Mouse (Mus musculus) embryonic facial prominence, embryonic 12.5 days (tissue): ENCODE results near the gene Pdcd6. TPM values are rescaled to one million over a fixed set of nuclear protein-coding genes. Genes with fewer than 3 reads are reported as not detected.
A peak's percentile ranks its signal among the peaks of the same experiment; 100 is the strongest.

ENCODE experiments used
- ATAC-seq: fragments of 200-750 bp; cut with Nextera tagmentation; 2 replicates; pipeline ENCODE4 v1.8.0; 2017; ENCODE audit not compliant: insufficient number of reproducible peaks, insufficient read depth, low FRiP score, low TSS enrichment
- H3K27ac ChIP-seq: fragments of 300-500 bp; sonication (generic); 2 replicates; pipeline ENCODE4 v1.5.1; 2016; ENCODE audit warnings: mild to moderate bottlenecking
- H3K27me3 ChIP-seq: fragments of 300-500 bp; sonication (generic); 2 replicates; pipeline ENCODE4 v1.6.1; 2016; ENCODE audit warnings: mild to moderate bottlenecking, moderate library complexity
- H3K36me3 ChIP-seq: fragments of 300-500 bp; sonication (generic); 2 replicates; pipeline ENCODE4 v1.6.1; 2016; ENCODE audit warnings: mild to moderate bottlenecking
- H3K4me1 ChIP-seq: fragments of 300-500 bp; sonication (generic); 2 replicates; pipeline ENCODE4 v1.6.1; 2016
- H3K4me2 ChIP-seq: fragments of 300-500 bp; sonication (generic); replicated peaks from 2 replicates; pipeline ENCODE4 v1.6.1; 2016; ENCODE audit warnings: mild to moderate bottlenecking, moderate library complexity
- H3K4me3 ChIP-seq: fragments of 300-500 bp; sonication (generic); 2 replicates; pipeline ENCODE4 v1.5.1; 2016; ENCODE audit warnings: mild to moderate bottlenecking
- H3K9ac ChIP-seq: fragments of 300-500 bp; sonication (generic); 2 replicates; pipeline ENCODE4 v1.6.1; 2016; ENCODE audit warnings: mild to moderate bottlenecking, moderate library complexity
- H3K9me3 ChIP-seq: fragments of 300-500 bp; sonication (generic); 2 replicates; pipeline ENCODE4 v1.6.1; 2016; ENCODE audit warnings: mild to moderate bottlenecking, moderate library complexity
- WGBS: fragments of 180-500 bp; shearing (Covaris S2); methylation state at CpG from one replicate; pipeline ENCODE4 v1.1.7; 2016; 5-methylcytosine and 5-hydroxymethylcytosine counted together
- polyA plus RNA-seq: library from polyadenylated mRNA; unstranded; fragments of >200 nt; fragmentation: Nextera tagmentation; extraction: Ambion mirVana; gene quantifications from 2 replicates; pipeline ENCODE4 v1.2.1, GENCODE M21; 2016

Pdcd6 gene
- polyA plus RNA-seq, 1 experiment from 2014 or later, result 131 TPM

- ATAC-seq, result no peak
- H3K9me3 ChIP-seq, result no peaks in the 10 kb centered on the region
- H3K4me2 ChIP-seq, result no peak overlapping the region
- H3K27ac ChIP-seq, result no peak overlapping the region
- H3K9ac ChIP-seq, result no peak overlapping the region
- H3K4me3 ChIP-seq, result no peak overlapping the region
- H3K27me3 ChIP-seq, result no peaks in the 10 kb centered on the region
- peaks cover 12% of the 10 kb centered on the region for H3K36me3 ChIP-seq
- WGBS, result 92% methylated on average over 3 of the region's 3 CpGs
- peaks cover 5% of the 10 kb centered on the region for H3K4me1 ChIP-seq
Observed at GRCm38 (mm10) chr13:74314616-74315015, 2.8 kb downstream of the Pdcd6 start.

GRCm38 (mm10) chr13:74305780-74306179, 11.6 kb downstream of the Pdcd6 start:
- H3K4me3 ChIP-seq, result no peak overlapping the region
- no peaks in the 10 kb centered on the region for H3K27me3 ChIP-seq
- H3K27ac ChIP-seq, result no peak overlapping the region
- no peak overlapping the region for H3K9ac ChIP-seq
- H3K9me3 ChIP-seq, result no peaks in the 10 kb centered on the region
- WGBS, result 98% methylated on average over 1 of the region's 1 CpGs
- H3K36me3 ChIP-seq, result peaks cover 64% of the 10 kb centered on the region
- no peak for ATAC-seq
- H3K4me1 ChIP-seq, result no peaks in the 10 kb centered on the region
- no peak overlapping the region for H3K4me2 ChIP-seq

- Histone ChIP-seq H3K9ac (no peak overlapping the region), H3K4me1 (no peaks in the 10 kb centered on the region), H3K4me2 (no peak overlapping the region), H3K4me3 (no peak overlapping the region), H3K9me3 (no peaks in the 10 kb centered on the region), H3K36me3 (peaks cover 60% of the 10 kb centered on the region), H3K27ac (no peak overlapping the region), H3K27me3 (no peaks in the 10 kb centered on the region)
- ATAC-seq, result no peak
- 82% methylated on average over 6 of the region's 6 CpGs for WGBS
Observed at GRCm38 (mm10) chr13:74305380-74305779, 12.0 kb downstream of the Pdcd6 start.

- WGBS, result 82% methylated on average over 10 of the region's 10 CpGs
- no peak overlapping the region for H3K4me2 ChIP-seq
- no peaks in the 10 kb centered on the region for H3K27me3 ChIP-seq
- H3K27ac ChIP-seq, result no peak overlapping the region
- no peak overlapping the region for H3K4me3 ChIP-seq
- peaks cover 41% of the 10 kb centered on the region for H3K36me3 ChIP-seq
- H3K9me3 ChIP-seq, result no peaks in the 10 kb centered on the region
- no peaks in the 10 kb centered on the region for H3K4me1 ChIP-seq
- no peak for ATAC-seq
- H3K9ac ChIP-seq, result no peak overlapping the region
Observed at GRCm38 (mm10) chr13:74302050-74303037, 15.0 kb downstream of the Pdcd6 start.

- WGBS, result 77% methylated on average over 6 of the region's 6 CpGs
- ATAC-seq, result 0 out of 2 replicates have a peak, but pooled peaks have one; percentile 32
- Histone ChIP-seq H3K27ac (no peak overlapping the region), H3K4me3 (no peak overlapping the region), H3K9ac (no peak overlapping the region), H3K36me3 (peaks cover 34% of the 10 kb centered on the region), H3K27me3 (no peaks in the 10 kb centered on the region), H3K9me3 (no peaks in the 10 kb centered on the region), H3K4me1 (no peaks in the 10 kb centered on the region), H3K4me2 (no peak overlapping the region)
Observed at GRCm38 (mm10) chr13:74301607-74301984, 15.8 kb downstream of the Pdcd6 start.

GRCm38 (mm10) chr13:74300925-74301606, 16.3 kb downstream of the Pdcd6 start:
- Histone ChIP-seq H3K4me3 (no peak overlapping the region), H3K27me3 (no peaks in the 10 kb centered on the region), H3K36me3 (peaks cover 30% of the 10 kb centered on the region), H3K27ac (no peak overlapping the region), H3K9me3 (no peaks in the 10 kb centered on the region), H3K4me1 (no peaks in the 10 kb centered on the region), H3K4me2 (no peak overlapping the region), H3K9ac (no peak overlapping the region)
- ATAC-seq, result 0 out of 2 replicates have a peak, but pooled peaks have one; percentile 44
- WGBS, result 40% methylated on average over 4 of the region's 4 CpGs

- Histone ChIP-seq H3K36me3 (no peaks in the 10 kb centered on the region), H3K4me1 (no peaks in the 10 kb centered on the region), H3K4me3 (no peak overlapping the region), H3K27me3 (peaks cover 16% of the 10 kb centered on the region; the same call in 1 of the 2 replicates), H3K9me3 (no peaks in the 10 kb centered on the region), H3K27ac (no peak overlapping the region), H3K4me2 (no peak overlapping the region), H3K9ac (no peak overlapping the region)
- no peak for ATAC-seq
- WGBS, result 78% methylated on average over 7 of the region's 7 CpGs
Observed at GRCm38 (mm10) chr13:74296376-74296775, 21.0 kb downstream of the Pdcd6 start.

- Histone ChIP-seq H3K27ac (no peak within 1 kb of the TSS), H3K9ac (no peak within 1 kb of the TSS), H3K27me3 (peaks cover 16% of the 10 kb centered on the region; the same call in 1 of the 2 replicates), H3K4me3 (peak within 1 kb of the TSS; percentile 20), H3K9me3 (no peaks in the 10 kb centered on the region), H3K4me1 (no peaks in the 10 kb centered on the region), H3K4me2 (peak within 1 kb of the TSS; percentile 56), H3K36me3 (no peaks in the 10 kb centered on the region)
- peak; percentile 22; the same call in 1 of the 2 replicates for ATAC-seq
- whole genome bisulfite sequencing, result 1% methylated on average over 27 of the region's 27 CpGs
Observed at GRCm38 (mm10) chr13:74292167-74292566, 25.2 kb downstream of the Pdcd6 start, which contains the start of gene Ahrr. Gene Ahrr (minus strand): TSS chr13:74292331.

- Histone ChIP-seq H3K27me3 (peaks cover 16% of the 10 kb centered on the region; the same call in 1 of the 2 replicates), H3K9ac (no peak overlapping the region), H3K4me2 (no peak overlapping the region), H3K9me3 (no peaks in the 10 kb centered on the region), H3K4me3 (no peak overlapping the region), H3K4me1 (no peaks in the 10 kb centered on the region), H3K27ac (no peak overlapping the region), H3K36me3 (no peaks in the 10 kb centered on the region)
- WGBS, result 80% methylated on average over 5 of the region's 5 CpGs
- ATAC-seq, result no peak
Observed at GRCm38 (mm10) chr13:74289646-74290045, 27.7 kb downstream of the Pdcd6 start.

GRCm38 (mm10) chr13:74282299-74282698, 35.1 kb downstream of the Pdcd6 start:
- Histone ChIP-seq H3K4me3 (no peak overlapping the region), H3K27ac (no peak overlapping the region), H3K36me3 (no peaks in the 10 kb centered on the region), H3K9me3 (no peaks in the 10 kb centered on the region), H3K27me3 (no peaks in the 10 kb centered on the region), H3K4me2 (no peak overlapping the region), H3K4me1 (no peaks in the 10 kb centered on the region), H3K9ac (no peak overlapping the region)
- WGBS, result 89% methylated on average over 1 of the region's 2 CpGs
- ATAC-seq, result no peak

- no peak for ATAC-seq
- Histone ChIP-seq H3K4me3 (no peak overlapping the region), H3K9me3 (no peaks in the 10 kb centered on the region), H3K4me2 (no peak overlapping the region), H3K9ac (no peak overlapping the region), H3K27ac (no peak overlapping the region), H3K36me3 (no peaks in the 10 kb centered on the region), H3K27me3 (no peaks in the 10 kb centered on the region), H3K4me1 (no peaks in the 10 kb centered on the region)
- WGBS, result 78% methylated on average over 4 of the region's 4 CpGs
Observed at GRCm38 (mm10) chr13:74275726-74276125, 41.7 kb downstream of the Pdcd6 start.
